Mouse (Mus musculus) myocyte (in vitro differentiated cells): ENCODE data around the gene Hba-a1.
"Not testable (repeated sequence)": the region's sequence is repeated elsewhere in the genome, so short reads cannot be mapped to it uniquely, and the experiment has no call there.

Source experiments
- E2F4 ChIP-seq: IDR thresholded peaks from one replicate; pipeline ENCODE4 v1.6.1; 2011; ENCODE audit warnings: mild to moderate bottlenecking, control low read depth, moderate library complexity; ENCODE audit not compliant: insufficient read depth
- MAX ChIP-seq: IDR thresholded peaks from one replicate; pipeline ENCODE4 v1.6.1; 2011; ENCODE audit warnings: low read depth, mild to moderate bottlenecking, control low read depth
- MYOD1 ChIP-seq, 3 experiments: IDR thresholded peaks; one replicate each; pipeline ENCODE4 v1.6.1; 2011; ENCODE audit warnings: control low read depth in 2 of 3, low read depth in 2 of 3, mild to moderate bottlenecking in 2 of 3, moderate library complexity in 1 of 3; ENCODE audit not compliant: insufficient read length in 2 of 3, control insufficient read depth in 1 of 3
- MYOG ChIP-seq, 3 experiments: IDR thresholded peaks; one replicate each; pipeline ENCODE4 v1.6.1; 2011; ENCODE audit warnings: control low read depth in 2 of 3, low read depth in 2 of 3, mild to moderate bottlenecking in 2 of 3; ENCODE audit not compliant: insufficient read length in 2 of 3, control insufficient read depth in 1 of 3, insufficient read depth in 1 of 3
- POLR2A ChIP-seq: IDR thresholded peaks from one replicate; pipeline ENCODE4 v1.6.1; 2011; ENCODE audit warnings: low read depth, mild to moderate bottlenecking, control low read depth, moderate library complexity; ENCODE audit not compliant: insufficient read length
- TCF12 ChIP-seq: IDR thresholded peaks from one replicate; pipeline ENCODE4 v1.6.1; 2011; ENCODE audit warnings: mild to moderate bottlenecking, control low read depth; ENCODE audit not compliant: poor library complexity, insufficient read depth, severe bottlenecking
- USF1 ChIP-seq: IDR thresholded peaks from one replicate; pipeline ENCODE4 v1.6.1; 2011; ENCODE audit warnings: low read depth, mild to moderate bottlenecking, control low read depth, moderate library complexity

- not testable (repeated sequence) for TF ChIP-seq TCF12; USF1; POLR2A; MAX; E2F4; MYOG (IDR thresholded peaks at IDR 0.05; ENCODE audit: control insufficient read depth in 1 of 3, insufficient read depth in 1 of 3, insufficient read length in 2 of 3, low read depth in 2 of 3); MYOD1 (IDR thresholded peaks at IDR 0.05; ENCODE audit: control insufficient read depth in 1 of 3, insufficient read length in 2 of 3, low read depth in 2 of 3)
Measured at GRCm38 (mm10) chr11:32293479-32293878, 10.2 kb downstream of the Hba-a1 start.
